Mouse (Mus musculus): Measurements from ENCODE around the gene Slco4a1. TPM values are rescaled to one million over a fixed set of nuclear protein-coding genes. Genes with fewer than 3 reads are reported as not detected.
A peak's percentile ranks its signal among the peaks of the same experiment; 100 is the strongest.

Slco4a1 gene
- polyA plus RNA-seq, 1 experiment from 2014 or later: 0.52 TPM

DNA sequence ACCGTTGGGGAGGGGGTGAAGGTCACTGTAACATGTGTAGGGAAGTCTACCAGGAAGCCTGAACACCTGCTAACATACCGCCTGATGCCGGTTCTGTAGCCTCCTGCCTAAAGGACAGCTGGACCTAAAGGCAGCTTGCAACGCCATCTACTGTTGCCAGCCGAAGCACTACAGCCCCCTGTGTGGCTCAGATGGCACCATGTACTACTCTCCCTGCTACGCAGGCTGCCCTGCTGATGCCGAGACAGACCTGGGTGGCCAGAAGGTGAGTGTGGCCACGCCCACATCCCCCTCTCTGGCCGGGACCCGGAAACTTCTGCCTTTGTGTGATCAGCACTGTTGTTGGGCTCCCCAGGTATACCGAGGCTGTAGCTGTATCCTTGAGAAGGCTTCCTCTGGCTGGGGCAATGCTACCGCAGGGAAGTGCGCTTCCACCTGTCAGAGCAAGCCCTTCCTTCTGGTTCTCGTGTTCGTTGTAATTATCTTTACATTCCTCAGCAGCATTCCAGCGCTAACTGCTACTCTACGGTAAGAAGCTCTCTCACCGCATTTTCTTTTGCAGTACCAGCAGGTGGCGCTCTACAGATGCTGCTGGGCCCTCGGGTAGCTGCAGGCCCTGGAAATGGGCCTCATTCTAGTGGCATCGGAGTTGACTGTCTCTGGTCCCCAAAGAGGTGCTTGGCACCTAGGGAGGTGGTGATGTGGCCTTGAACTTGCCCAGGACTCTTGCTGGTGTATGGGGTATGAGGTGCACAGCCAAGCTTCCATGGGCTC is 16.4 kb downstream of the Slco4a1 start:
- no peaks in the 10 kb centered on the region for H3K36me3 ChIP-seq
- no peaks in the 10 kb centered on the region; the same call in 1 of the 2 replicates for H3K4me1 ChIP-seq (replicated peaks)
- no peak overlapping the region for H3K4me2 ChIP-seq
- ATAC-seq (ENCODE audit: low read depth) (0 out of 2 replicates have a peak, but pooled peaks have one; percentile 16), DNase-seq (no peak)
- H3K4me3 ChIP-seq (replicated peaks): no peak overlapping the region
- H3K27me3 ChIP-seq: 0 out of 2 replicates have a peak, but pooled peaks cover 8% of the 10 kb centered on the region
- H3K9ac ChIP-seq: no peak overlapping the region
- H3K9me3 ChIP-seq (replicated peaks): no peaks in the 10 kb centered on the region
- 16% methylated on average over 21 of the region's 21 CpGs for WGBS (ENCODE audit: insufficient replicate concordance)
- no peak overlapping the region for H3K27ac ChIP-seq

DNA sequence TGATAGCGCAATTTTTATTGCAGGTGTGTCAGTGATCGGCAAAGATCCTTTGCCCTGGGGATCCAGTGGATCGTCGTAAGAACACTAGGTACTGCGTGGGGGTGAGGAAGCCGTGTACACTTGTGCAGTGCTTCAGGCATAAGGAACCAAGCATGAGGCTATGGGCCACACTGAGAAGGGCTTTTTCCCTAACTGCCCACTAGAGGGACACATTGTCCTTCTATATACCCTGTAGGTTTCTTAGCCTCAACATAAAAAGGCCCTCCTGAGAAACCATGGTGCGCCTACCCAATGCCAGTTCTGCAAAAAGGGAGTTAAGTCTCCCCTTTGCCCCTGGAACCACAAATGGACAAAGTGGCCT is 17.0 kb downstream of the Slco4a1 start:
- H3K36me3 ChIP-seq: no peaks in the 10 kb centered on the region
- H3K27ac ChIP-seq: no peak overlapping the region
- no peak overlapping the region for H3K4me2 ChIP-seq
- H3K4me3 ChIP-seq (replicated peaks): no peak overlapping the region
- 0 out of 2 replicates have a peak, but pooled peaks cover 8% of the 10 kb centered on the region for H3K27me3 ChIP-seq
- ATAC-seq (ENCODE audit: low read depth) (peak; percentile 54), DNase-seq (no peak)
- H3K9ac ChIP-seq: no peak overlapping the region
- no peaks in the 10 kb centered on the region; the same call in 1 of the 2 replicates for H3K4me1 ChIP-seq (replicated peaks)
- H3K9me3 ChIP-seq (replicated peaks): no peaks in the 10 kb centered on the region
- WGBS (ENCODE audit: insufficient replicate concordance): 51% methylated on average over 7 of the region's 7 CpGs

DNA sequence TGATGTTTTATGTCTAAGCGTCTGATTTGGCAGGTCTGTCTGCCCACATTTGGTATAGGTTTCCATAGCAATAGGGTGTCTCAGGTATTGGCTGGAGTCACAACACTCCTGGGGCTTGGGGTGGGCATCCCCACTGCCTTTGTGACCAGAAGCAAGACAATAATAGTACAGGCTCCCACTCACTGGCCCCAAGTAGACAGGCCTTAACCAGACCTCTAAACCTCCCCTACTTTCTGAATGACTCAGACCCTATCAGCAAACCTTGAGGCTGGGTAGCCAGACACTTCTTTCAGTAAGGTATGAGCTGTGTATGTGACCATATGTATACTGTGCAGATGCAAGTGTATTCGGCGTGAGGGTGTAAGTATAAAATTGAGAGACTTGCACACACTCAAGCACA is 18.8 kb downstream of the Slco4a1 start:
- no peaks in the 10 kb centered on the region for H3K36me3 ChIP-seq
- no peaks in the 10 kb centered on the region for H3K9me3 ChIP-seq (replicated peaks)
- 79% methylated on average over 3 of the region's 3 CpGs for WGBS (ENCODE audit: insufficient replicate concordance)

DNA sequence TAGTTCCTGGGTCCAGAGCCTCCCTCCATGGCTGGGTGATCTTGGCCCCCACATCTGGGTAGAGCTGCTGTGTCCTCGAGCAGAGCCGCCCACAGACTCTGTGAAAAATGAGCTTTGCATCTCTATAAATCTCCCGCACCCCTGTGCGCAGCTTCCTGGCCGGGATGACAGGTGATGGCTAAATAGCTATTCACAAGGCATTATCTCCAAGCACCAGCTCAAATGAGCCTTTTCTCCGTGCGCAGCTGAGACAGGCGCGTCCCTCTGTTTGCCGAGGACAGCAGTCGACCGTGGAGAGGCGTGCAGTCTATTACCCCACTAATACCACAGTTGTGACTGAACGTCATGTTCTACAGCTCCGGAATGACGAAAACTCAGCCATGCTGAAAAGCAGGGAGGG is 26.2 kb downstream of the Slco4a1 start:
- peaks cover 19% of the 10 kb centered on the region for H3K27me3 ChIP-seq
- no peaks in the 10 kb centered on the region for H3K36me3 ChIP-seq
- H3K4me2 ChIP-seq: no peak overlapping the region
- no peak for DNase-seq
- H3K27ac ChIP-seq: no peak overlapping the region
- H3K4me3 ChIP-seq (replicated peaks): no peak overlapping the region
- H3K4me1 ChIP-seq (replicated peaks): no peaks in the 10 kb centered on the region
- H3K9me3 ChIP-seq (replicated peaks): no peaks in the 10 kb centered on the region
- H3K9ac ChIP-seq: no peak overlapping the region
- ATAC-seq (ENCODE audit: low read depth): no peak
- 50% methylated on average over 16 of the region's 16 CpGs for WGBS (ENCODE audit: insufficient replicate concordance)

More for the DNA sequence above, 18.8 kb downstream of the Slco4a1 start:
- H3K4me3 ChIP-seq (replicated peaks): no peak overlapping the region
- H3K27me3 ChIP-seq: 0 out of 2 replicates have a peak, but pooled peaks cover 8% of the 10 kb centered on the region
- DNase-seq: no peak
- H3K4me2 ChIP-seq: no peak overlapping the region
- no peak overlapping the region for H3K27ac ChIP-seq
- no peaks in the 10 kb centered on the region; the same call in 1 of the 2 replicates for H3K4me1 ChIP-seq (replicated peaks)
- no peak overlapping the region for H3K9ac ChIP-seq
- ATAC-seq (ENCODE audit: low read depth): no peak

DNA sequence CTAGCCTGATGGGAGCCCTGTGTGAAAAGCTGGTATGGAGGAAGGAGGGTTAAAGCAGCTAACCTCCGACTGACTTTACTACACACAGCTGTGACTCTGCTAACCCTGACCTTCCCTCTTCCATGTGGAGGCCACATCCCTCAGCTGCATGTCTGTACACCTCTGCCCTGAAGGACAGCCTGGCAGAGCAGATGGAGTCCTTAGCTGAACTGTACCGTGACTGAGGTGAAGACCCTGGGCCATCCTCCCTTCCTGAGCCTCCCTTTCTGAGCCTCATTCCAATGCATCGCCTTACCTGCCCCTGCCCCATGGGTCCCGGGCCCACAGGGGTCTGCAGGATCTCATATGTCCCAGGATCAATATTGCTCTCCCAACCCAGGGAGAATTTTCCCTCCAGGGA is 28.8 kb downstream of the Slco4a1 start:
- H3K9ac ChIP-seq: no peak overlapping the region
- H3K9me3 ChIP-seq (replicated peaks): no peaks in the 10 kb centered on the region
- no peak for DNase-seq
- WGBS (ENCODE audit: insufficient replicate concordance): 38% methylated on average over 4 of the region's 4 CpGs
- no peaks in the 10 kb centered on the region for H3K4me1 ChIP-seq (replicated peaks)
- H3K27ac ChIP-seq: no peak overlapping the region
- no peak for ATAC-seq (ENCODE audit: low read depth)
- H3K36me3 ChIP-seq: no peaks in the 10 kb centered on the region
- peaks cover 39% of the 10 kb centered on the region for H3K27me3 ChIP-seq
- H3K4me3 ChIP-seq (replicated peaks): no peak overlapping the region
- no peak overlapping the region for H3K4me2 ChIP-seq

DNA sequence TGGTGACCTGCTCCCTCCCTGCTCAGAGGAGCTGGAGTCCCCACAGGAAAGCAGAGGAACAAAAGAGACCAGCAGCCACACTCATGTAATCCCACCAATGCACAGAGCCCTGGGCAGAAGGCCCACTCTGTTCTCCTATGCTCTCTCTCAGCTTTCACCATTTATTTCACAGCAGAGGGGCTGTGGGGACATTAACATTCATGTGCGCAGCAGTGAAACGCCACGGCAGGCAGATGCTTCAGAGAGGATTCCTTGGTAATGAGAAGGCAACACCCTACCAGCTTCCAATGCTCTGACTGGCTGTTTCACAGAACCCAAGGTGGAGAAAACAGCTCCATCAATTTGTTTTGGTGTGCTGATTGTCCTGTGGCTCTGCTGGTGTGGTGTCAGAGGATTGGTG is 29.3 kb downstream of the Slco4a1 start:
- Histone ChIP-seq H3K4me2 (no peak overlapping the region), H3K9ac (no peak overlapping the region), H3K4me1 (replicated peaks) (no peaks in the 10 kb centered on the region), H3K4me3 (replicated peaks) (no peak overlapping the region), H3K36me3 (no peaks in the 10 kb centered on the region), H3K27ac (no peak overlapping the region), H3K9me3 (replicated peaks) (no peaks in the 10 kb centered on the region), H3K27me3 (peaks cover 41% of the 10 kb centered on the region)
- ATAC-seq (ENCODE audit: low read depth): no peak
- no peak for DNase-seq
- 73% methylated on average over 3 of the region's 3 CpGs for WGBS (ENCODE audit: insufficient replicate concordance)

DNA sequence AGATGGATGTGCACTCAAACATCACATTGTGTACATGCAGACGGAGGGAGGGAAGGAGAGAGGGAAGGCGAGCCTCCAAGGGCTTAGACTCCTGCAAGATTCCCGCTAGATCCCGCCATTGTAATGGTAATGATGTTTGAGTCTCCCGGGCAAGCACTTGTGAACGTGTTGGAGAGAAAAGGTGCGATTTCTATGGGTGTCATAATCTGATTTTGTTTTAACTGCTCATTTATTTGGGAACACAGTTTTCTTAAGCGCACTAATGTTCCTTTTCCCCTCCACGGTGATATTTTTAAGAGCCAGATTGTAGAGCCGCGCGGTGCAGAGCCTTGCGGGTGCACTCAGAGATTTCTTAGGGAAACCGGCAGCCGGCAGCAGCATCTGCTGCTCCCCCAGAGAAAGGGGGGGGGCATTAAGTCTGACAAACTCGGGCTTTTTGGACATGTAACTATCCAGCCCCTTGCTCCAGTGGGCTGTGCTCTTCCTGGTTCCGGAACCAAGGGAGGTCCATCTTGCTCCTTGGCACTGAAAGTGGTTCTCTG is 32.2 kb downstream of the Slco4a1 start:
- Histone ChIP-seq H3K4me1 (replicated peaks) (no peaks in the 10 kb centered on the region), H3K36me3 (no peaks in the 10 kb centered on the region), H3K4me2 (no peak overlapping the region), H3K27me3 (peaks cover 34% of the 10 kb centered on the region), H3K9me3 (replicated peaks) (no peaks in the 10 kb centered on the region), H3K27ac (no peak overlapping the region), H3K4me3 (replicated peaks) (no peak overlapping the region), H3K9ac (no peak overlapping the region)
- WGBS (ENCODE audit: insufficient replicate concordance): 17% methylated on average over 17 of the region's 17 CpGs
- no peak for ATAC-seq (ENCODE audit: low read depth)
- DNase-seq: no peak

DNA sequence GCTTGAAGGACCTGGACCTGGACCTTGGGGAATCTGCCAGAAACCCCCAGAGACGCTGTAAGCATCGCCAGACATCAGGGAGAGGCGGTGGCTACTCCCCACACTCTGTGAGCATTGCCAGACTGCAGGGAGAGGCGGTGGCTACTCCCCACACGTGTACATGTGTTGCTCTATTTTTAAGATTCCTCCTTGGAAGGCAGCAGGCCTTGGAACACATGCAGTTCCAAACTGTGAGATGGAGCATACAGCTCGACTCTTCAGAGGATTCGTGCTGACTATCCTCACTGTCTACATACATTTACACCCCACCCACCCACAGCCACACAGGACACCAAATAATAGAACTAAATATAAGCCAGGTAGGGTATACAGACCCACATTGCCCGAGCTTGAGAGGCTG is 39.9 kb downstream of the Slco4a1 start:
- H3K4me1 ChIP-seq (replicated peaks): no peaks in the 10 kb centered on the region
- DNase-seq (no peak), ATAC-seq (ENCODE audit: low read depth) (no peak)
- no peaks in the 10 kb centered on the region for H3K9me3 ChIP-seq (replicated peaks)
- H3K4me3 ChIP-seq (replicated peaks): no peak overlapping the region
- H3K36me3 ChIP-seq: no peaks in the 10 kb centered on the region
- peaks cover 44% of the 10 kb centered on the region for H3K27me3 ChIP-seq
- no peak overlapping the region for H3K9ac ChIP-seq
- H3K4me2 ChIP-seq: no peak overlapping the region
- WGBS (ENCODE audit: insufficient replicate concordance): 52% methylated on average over 8 of the region's 8 CpGs
- no peak overlapping the region for H3K27ac ChIP-seq

DNA sequence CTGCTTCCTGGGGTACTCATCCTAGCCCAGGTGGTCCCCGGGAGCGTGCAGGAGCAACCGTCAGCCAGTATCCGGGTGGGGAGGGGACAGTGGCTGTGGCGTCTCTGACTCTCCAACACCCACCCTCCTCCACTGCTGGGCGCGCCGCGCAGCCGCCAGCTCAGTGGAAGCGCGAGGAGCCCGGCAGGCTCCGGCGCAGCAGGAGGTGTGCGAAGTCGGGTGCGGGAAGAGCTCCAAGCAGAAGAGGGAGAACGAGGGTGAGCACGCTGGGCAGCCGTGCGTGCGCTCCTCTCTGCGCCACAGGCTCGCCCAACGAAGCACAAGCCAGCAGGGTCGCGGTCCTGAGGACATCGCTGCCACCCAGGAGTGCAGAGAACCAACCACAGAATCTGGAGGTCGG is 43.7 kb downstream of the Slco4a1 start, which contains the start of gene Ntsr1:
TSS of gene Ntsr1 (plus strand) at position 236 of the 400 bp plus-strand sequence.
- DNase-seq (no peak), ATAC-seq (ENCODE audit: low read depth) (no peak)
- Histone ChIP-seq H3K9ac (no peak within 1 kb of the TSS), H3K9me3 (replicated peaks) (no peaks in the 10 kb centered on the region), H3K36me3 (no peaks in the 10 kb centered on the region), H3K4me3 (replicated peaks) (no peak within 1 kb of the TSS), H3K4me2 (0 out of 2 replicates have a peak within 1 kb of the TSS, but pooled peaks have one; percentile 12), H3K4me1 (replicated peaks) (no peaks in the 10 kb centered on the region), H3K27me3 (peaks cover 55% of the 10 kb centered on the region), H3K27ac (no peak within 1 kb of the TSS)
- 2% methylated on average over 30 of the region's 30 CpGs for WGBS (ENCODE audit: insufficient replicate concordance)

DNA sequence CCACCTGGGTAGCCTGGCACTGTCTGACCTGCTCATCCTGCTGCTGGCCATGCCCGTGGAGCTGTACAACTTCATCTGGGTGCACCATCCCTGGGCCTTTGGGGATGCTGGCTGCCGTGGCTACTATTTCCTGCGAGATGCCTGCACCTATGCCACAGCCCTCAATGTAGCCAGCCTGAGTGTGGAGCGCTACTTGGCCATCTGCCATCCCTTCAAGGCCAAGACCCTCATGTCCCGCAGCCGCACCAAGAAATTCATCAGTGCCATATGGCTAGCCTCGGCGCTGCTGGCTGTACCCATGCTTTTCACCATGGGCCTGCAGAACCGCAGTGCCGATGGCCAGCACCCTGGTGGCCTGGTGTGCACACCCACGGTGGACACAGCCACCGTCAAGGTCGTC is 44.7 kb downstream of the Slco4a1 start:
- 36% methylated on average over 13 of the region's 13 CpGs for WGBS (ENCODE audit: insufficient replicate concordance)
- Histone ChIP-seq H3K4me2 (no peak overlapping the region), H3K27me3 (peaks cover 55% of the 10 kb centered on the region), H3K4me3 (replicated peaks) (no peak overlapping the region), H3K9me3 (replicated peaks) (no peaks in the 10 kb centered on the region), H3K9ac (no peak overlapping the region), H3K36me3 (no peaks in the 10 kb centered on the region), H3K27ac (no peak overlapping the region), H3K4me1 (replicated peaks) (no peaks in the 10 kb centered on the region)
- ATAC-seq (ENCODE audit: low read depth): no peak
- DNase-seq: no peak

DNA sequence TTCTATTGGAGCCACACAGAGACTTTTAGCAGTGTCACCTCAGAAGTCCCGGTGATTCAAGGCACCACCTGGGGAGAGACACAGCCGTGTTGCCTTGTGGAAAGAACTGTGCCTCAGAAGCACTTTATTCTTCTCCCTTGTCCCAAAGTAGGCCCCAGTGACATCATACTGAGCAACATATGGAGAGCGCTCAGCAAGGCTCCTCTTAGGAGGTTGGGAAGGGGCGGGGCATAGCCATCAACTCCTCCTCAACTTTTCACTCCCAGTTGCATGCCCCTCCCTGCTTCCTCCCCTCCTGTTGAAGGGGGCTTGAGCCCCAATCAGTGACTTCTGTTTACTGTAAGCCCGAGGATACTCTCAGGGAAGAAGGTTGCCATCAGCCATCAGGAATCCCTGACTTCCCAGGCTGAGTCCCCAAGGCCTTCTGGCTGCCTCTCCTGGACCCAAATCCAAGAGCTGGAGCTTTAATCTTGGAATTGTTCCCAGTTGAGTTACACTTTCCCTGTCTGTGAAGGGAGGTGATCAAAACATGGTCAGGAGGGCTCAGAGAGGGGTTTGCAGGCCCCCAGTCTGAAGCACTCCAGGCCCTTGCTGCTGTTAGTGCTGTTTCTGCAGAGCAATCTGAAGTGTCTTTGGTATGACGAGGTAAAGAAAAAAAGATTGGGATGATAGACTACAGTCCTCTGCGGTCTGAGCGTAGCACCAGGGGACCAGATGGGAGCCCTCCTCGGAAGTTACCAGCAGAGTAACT is 45.3 kb downstream of the Slco4a1 start:
- H3K9me3 ChIP-seq (replicated peaks): no peaks in the 10 kb centered on the region
- H3K4me1 ChIP-seq (replicated peaks): no peaks in the 10 kb centered on the region
- no peak overlapping the region for H3K4me2 ChIP-seq
- 32% methylated on average over 9 of the region's 9 CpGs for WGBS (ENCODE audit: insufficient replicate concordance)
- no peaks in the 10 kb centered on the region for H3K36me3 ChIP-seq
- H3K9ac ChIP-seq: no peak overlapping the region
- no peak overlapping the region for H3K27ac ChIP-seq
- H3K27me3 ChIP-seq: peaks cover 55% of the 10 kb centered on the region
- DNase-seq (no peak), ATAC-seq (ENCODE audit: low read depth) (no peak)
- no peak overlapping the region for H3K4me3 ChIP-seq (replicated peaks)
